Mouse (Mus musculus): ENCODE measurements at regions not wholly inside any gene's neighbourhood (a gene's known extent, or its start where the extent isn't known, plus 50 kb on each side); places are given as distances from the start of the nearest gene placed in this dataset.

- no peaks in the 10 kb centered on the region for H3K27me3 ChIP-seq (replicated peaks; ENCODE audit: control insufficient read depth, insufficient read depth, low read length)
- no peak overlapping the region for H3K27ac ChIP-seq (ENCODE audit: low read depth)
- WGBS: 87% methylated on average over 4 of the region's 4 CpGs
- H3K36me3 ChIP-seq (ENCODE audit: control insufficient read depth, insufficient read depth, low read length): no peaks in the 10 kb centered on the region
- no peaks in the 10 kb centered on the region for H3K4me1 ChIP-seq (replicated peaks; ENCODE audit: control insufficient read depth, insufficient read depth, low read length)
- H3K9ac ChIP-seq (ENCODE audit: low read length): no peak overlapping the region
- no peak for ATAC-seq (replicated peaks; ENCODE audit: low FRiP score, low TSS enrichment, low read depth)
- no peaks in the 10 kb centered on the region for H3K9me3 ChIP-seq (ENCODE audit: control insufficient read depth, low read length)
- no peak overlapping the region for H3K4me2 ChIP-seq (ENCODE audit: low read length)
- no peak overlapping the region for H3K4me3 ChIP-seq (ENCODE audit: low read depth, low read length)
- no peak for DNase-seq (ENCODE audit: low spot score)
Measured at GRCm38 (mm10) chr4:72688842-72689241, 163.6 kb downstream of the Aldoart1 start.

GRCm38 (mm10) chr4:72674006-72674405 is 178.4 kb downstream of the Aldoart1 start:
- ATAC-seq (replicated peaks; ENCODE audit: low FRiP score, low TSS enrichment, low read depth) (no peak), DNase-seq (ENCODE audit: low spot score) (no peak)
- Histone ChIP-seq H3K4me1 (replicated peaks; ENCODE audit: control insufficient read depth, insufficient read depth, low read length) (no peaks in the 10 kb centered on the region), H3K9ac (ENCODE audit: low read length) (no peak overlapping the region), H3K36me3 (ENCODE audit: control insufficient read depth, insufficient read depth, low read length) (no peaks in the 10 kb centered on the region), H3K27ac (ENCODE audit: low read depth) (no peak overlapping the region), H3K4me3 (ENCODE audit: low read depth, low read length) (no peak overlapping the region), H3K4me2 (ENCODE audit: low read length) (no peak overlapping the region), H3K9me3 (ENCODE audit: control insufficient read depth, low read length) (no peaks in the 10 kb centered on the region), H3K27me3 (replicated peaks; ENCODE audit: control insufficient read depth, insufficient read depth, low read length) (no peaks in the 10 kb centered on the region)
- WGBS: 77% methylated on average over 2 of the region's 2 CpGs

GRCm38 (mm10) chr4:72671652-72672411 is 180.6 kb downstream of the Aldoart1 start:
- Histone ChIP-seq H3K36me3 (ENCODE audit: control insufficient read depth, insufficient read depth, low read length) (no peaks in the 10 kb centered on the region), H3K9ac (ENCODE audit: low read length) (no peak overlapping the region), H3K9me3 (ENCODE audit: control insufficient read depth, low read length) (no peaks in the 10 kb centered on the region), H3K4me3 (ENCODE audit: low read depth, low read length) (no peak overlapping the region), H3K4me1 (replicated peaks; ENCODE audit: control insufficient read depth, insufficient read depth, low read length) (no peaks in the 10 kb centered on the region), H3K27me3 (replicated peaks; ENCODE audit: control insufficient read depth, insufficient read depth, low read length) (no peaks in the 10 kb centered on the region), H3K4me2 (ENCODE audit: low read length) (no peak overlapping the region), H3K27ac (ENCODE audit: low read depth) (no peak overlapping the region)
- DNase-seq (ENCODE audit: low spot score) (no peak), ATAC-seq (replicated peaks; ENCODE audit: low FRiP score, low TSS enrichment, low read depth) (no peak)
- WGBS: 64% methylated on average over 5 of the region's 5 CpGs

- H3K4me2 ChIP-seq (ENCODE audit: low read length): no peak overlapping the region
- 84% methylated on average over 5 of the region's 5 CpGs for WGBS
- H3K9me3 ChIP-seq (ENCODE audit: control insufficient read depth, low read length): no peaks in the 10 kb centered on the region
- no peak overlapping the region for H3K27ac ChIP-seq (ENCODE audit: low read depth)
- ATAC-seq (replicated peaks; ENCODE audit: low FRiP score, low TSS enrichment, low read depth): no peak
- H3K4me1 ChIP-seq (replicated peaks; ENCODE audit: control insufficient read depth, insufficient read depth, low read length): no peaks in the 10 kb centered on the region
- H3K4me3 ChIP-seq (ENCODE audit: low read depth, low read length): no peak overlapping the region
- H3K27me3 ChIP-seq (replicated peaks; ENCODE audit: control insufficient read depth, insufficient read depth, low read length): no peaks in the 10 kb centered on the region
- H3K9ac ChIP-seq (ENCODE audit: low read length): no peak overlapping the region
- DNase-seq (ENCODE audit: low spot score): no peak
- no peaks in the 10 kb centered on the region for H3K36me3 ChIP-seq (ENCODE audit: control insufficient read depth, insufficient read depth, low read length)
Measured at GRCm38 (mm10) chr4:72669827-72670494, 182.5 kb downstream of the Aldoart1 start.

GRCm38 (mm10) chr4:72664379-72664778 is 188.1 kb downstream of the Aldoart1 start:
- Histone ChIP-seq H3K9me3 (ENCODE audit: control insufficient read depth, low read length) (no peaks in the 10 kb centered on the region), H3K27me3 (replicated peaks; ENCODE audit: control insufficient read depth, insufficient read depth, low read length) (no peaks in the 10 kb centered on the region), H3K4me3 (ENCODE audit: low read depth, low read length) (no peak overlapping the region), H3K9ac (ENCODE audit: low read length) (no peak overlapping the region), H3K36me3 (ENCODE audit: control insufficient read depth, insufficient read depth, low read length) (no peaks in the 10 kb centered on the region), H3K4me2 (ENCODE audit: low read length) (no peak overlapping the region), H3K27ac (ENCODE audit: low read depth) (no peak overlapping the region), H3K4me1 (replicated peaks; ENCODE audit: control insufficient read depth, insufficient read depth, low read length) (no peaks in the 10 kb centered on the region)
- DNase-seq (ENCODE audit: low spot score) (no peak), ATAC-seq (replicated peaks; ENCODE audit: low FRiP score, low TSS enrichment, low read depth) (no peak)

GRCm38 (mm10) chr4:72662477-72662876 is 190.0 kb downstream of the Aldoart1 start:
- DNase-seq (ENCODE audit: low spot score): no peak
- Histone ChIP-seq H3K36me3 (ENCODE audit: control insufficient read depth, insufficient read depth, low read length) (no peaks in the 10 kb centered on the region), H3K27me3 (replicated peaks; ENCODE audit: control insufficient read depth, insufficient read depth, low read length) (no peaks in the 10 kb centered on the region), H3K27ac (ENCODE audit: low read depth) (no peak overlapping the region), H3K9me3 (ENCODE audit: control insufficient read depth, low read length) (no peaks in the 10 kb centered on the region), H3K9ac (ENCODE audit: low read length) (no peak overlapping the region), H3K4me3 (ENCODE audit: low read depth, low read length) (no peak overlapping the region), H3K4me2 (ENCODE audit: low read length) (no peak overlapping the region), H3K4me1 (replicated peaks; ENCODE audit: control insufficient read depth, insufficient read depth, low read length) (no peaks in the 10 kb centered on the region)
- ATAC-seq (replicated peaks; ENCODE audit: low FRiP score, low TSS enrichment, low read depth): no peak

- no peaks in the 10 kb centered on the region for H3K27me3 ChIP-seq (replicated peaks; ENCODE audit: control insufficient read depth, insufficient read depth, low read length)
- ATAC-seq (replicated peaks; ENCODE audit: low FRiP score, low TSS enrichment, low read depth) (no peak), DNase-seq (ENCODE audit: low spot score) (no peak)
- no peaks in the 10 kb centered on the region for H3K36me3 ChIP-seq (ENCODE audit: control insufficient read depth, insufficient read depth, low read length)
- H3K9ac ChIP-seq (ENCODE audit: low read length): no peak overlapping the region
- WGBS: 96% methylated on average over 1 of the region's 1 CpGs
- no peak overlapping the region for H3K27ac ChIP-seq (ENCODE audit: low read depth)
- no peaks in the 10 kb centered on the region for H3K9me3 ChIP-seq (ENCODE audit: control insufficient read depth, low read length)
- no peak overlapping the region for H3K4me2 ChIP-seq (ENCODE audit: low read length)
- no peak overlapping the region for H3K4me3 ChIP-seq (ENCODE audit: low read depth, low read length)
- H3K4me1 ChIP-seq (replicated peaks; ENCODE audit: control insufficient read depth, insufficient read depth, low read length): no peaks in the 10 kb centered on the region
Measured at GRCm38 (mm10) chr4:72656206-72656605, 196.2 kb downstream of the Aldoart1 start.

GRCm38 (mm10) chr4:72647130-72647529 is 205.3 kb downstream of the Aldoart1 start:
- DNase-seq (ENCODE audit: low spot score): no peak
- no peak overlapping the region for H3K9ac ChIP-seq (ENCODE audit: low read length)
- WGBS: 94% methylated on average over 1 of the region's 1 CpGs

GRCm38 (mm10) chr4:72629416-72629815 is 223.0 kb downstream of the Aldoart1 start:
- 56% methylated on average over 3 of the region's 3 CpGs for WGBS
- H3K27me3 ChIP-seq (replicated peaks; ENCODE audit: control insufficient read depth, insufficient read depth, low read length): no peaks in the 10 kb centered on the region
- H3K4me1 ChIP-seq (replicated peaks; ENCODE audit: control insufficient read depth, insufficient read depth, low read length): no peaks in the 10 kb centered on the region
- H3K9ac ChIP-seq (ENCODE audit: low read length): no peak overlapping the region
- H3K27ac ChIP-seq (ENCODE audit: low read depth): no peak overlapping the region
- H3K4me2 ChIP-seq (ENCODE audit: low read length): no peak overlapping the region
- no peak overlapping the region for H3K4me3 ChIP-seq (ENCODE audit: low read depth, low read length)
- H3K36me3 ChIP-seq (ENCODE audit: control insufficient read depth, insufficient read depth, low read length): no peaks in the 10 kb centered on the region
- ATAC-seq (replicated peaks; ENCODE audit: low FRiP score, low TSS enrichment, low read depth) (no peak), DNase-seq (ENCODE audit: low spot score) (no peak)
- no peaks in the 10 kb centered on the region for H3K9me3 ChIP-seq (ENCODE audit: control insufficient read depth, low read length)

More at GRCm38 (mm10) chr4:72647130-72647529, 205.3 kb downstream of the Aldoart1 start:
- H3K27ac ChIP-seq (ENCODE audit: low read depth): no peak overlapping the region
- no peaks in the 10 kb centered on the region for H3K9me3 ChIP-seq (ENCODE audit: control insufficient read depth, low read length)
- H3K4me1 ChIP-seq (replicated peaks; ENCODE audit: control insufficient read depth, insufficient read depth, low read length): no peaks in the 10 kb centered on the region
- H3K4me2 ChIP-seq (ENCODE audit: low read length): no peak overlapping the region
- no peaks in the 10 kb centered on the region for H3K36me3 ChIP-seq (ENCODE audit: control insufficient read depth, insufficient read depth, low read length)
- no peaks in the 10 kb centered on the region for H3K27me3 ChIP-seq (replicated peaks; ENCODE audit: control insufficient read depth, insufficient read depth, low read length)
- ATAC-seq (replicated peaks; ENCODE audit: low FRiP score, low TSS enrichment, low read depth): no peak
- H3K4me3 ChIP-seq (ENCODE audit: low read depth, low read length): no peak overlapping the region
